8 mouse cellular contexts compared by ENCODE assay signal in the genomic region with DNA sequence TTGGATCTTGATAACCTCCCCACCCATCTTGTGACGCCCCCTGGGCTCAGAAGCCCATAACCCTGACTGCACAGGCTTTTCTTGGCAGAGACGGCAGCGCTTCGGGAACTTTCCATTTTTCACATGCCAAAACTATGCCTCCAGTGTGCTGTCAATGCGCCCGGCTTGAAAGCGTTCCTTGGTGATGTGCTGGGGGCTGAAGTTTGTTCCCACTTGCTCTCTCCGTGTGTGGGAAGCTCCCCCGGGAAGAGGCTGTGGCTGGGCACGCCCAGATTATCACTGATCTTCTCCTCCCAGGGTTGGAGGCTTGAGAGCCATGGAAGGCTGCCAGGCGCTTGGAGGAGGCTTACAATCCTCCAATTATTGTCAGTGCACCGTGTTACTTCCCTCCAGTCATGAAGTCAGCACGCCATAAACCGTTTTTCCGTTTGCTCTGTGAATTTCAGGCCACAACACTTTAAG.
DNase-seq lines count a peak whose midpoint lies in the region; ATAC-seq and TF ChIP-seq lines count a peak whose summit lies in the region.

No protein-coding gene starts in this region.

- no peaks in the 10 kb centered on the region for H3K27me3 ChIP-seq in forebrain, embryonic 16.5 days (replicated peaks; ENCODE audit: control insufficient read depth, insufficient read depth, low read length)
- H3K27me3 ChIP-seq in heart, postnatal 0 days (ENCODE audit: control insufficient read depth, insufficient read depth, low read length) = no peaks in the 10 kb centered on the region
- no peaks in the 10 kb centered on the region for H3K27me3 ChIP-seq in lung, embryonic 14.5 days (ENCODE audit: insufficient read depth, low read length)
- no peaks in the 10 kb centered on the region for H3K27me3 ChIP-seq in thymus, adult 2 months (ENCODE audit: control insufficient read depth, insufficient read depth, low read length)

- H3K4me3 ChIP-seq in forebrain, embryonic 16.5 days (replicated peaks; ENCODE audit: low read length) = peak overlapping the region; percentile 36
- peak overlapping the region; percentile 46 for H3K4me3 ChIP-seq in heart, postnatal 0 days (ENCODE audit: low read depth, low read length)
- peak overlapping the region; percentile 26 for H3K4me3 ChIP-seq in lung, embryonic 14.5 days (ENCODE audit: low read depth, low read length)
- no peak overlapping the region for H3K4me3 ChIP-seq in thymus, adult 2 months (ENCODE audit: control insufficient read depth, insufficient read depth, low read length)

- ATAC-seq in forebrain, embryonic 16.5 days = peak; percentile 55
- no peak for ATAC-seq in heart, postnatal 0 days (ENCODE audit: insufficient read depth, low read depth)
- ATAC-seq in lung, embryonic 14.5 days (ENCODE audit: insufficient read depth) = peak; percentile 69; the same call in 1 of the 2 replicates

- peak; percentile 4 to 42 for DNase-seq in urinary bladder, adult 18-20 months (ENCODE audit: low spot score in 2 of 2)
- no peak for DNase-seq in urinary bladder, postnatal 10 days (ENCODE audit: low spot score)
- DNase-seq in heart, postnatal 0 days (ENCODE audit: low spot score) = peak; percentile 13
- peak; percentile 68 for DNase-seq in layer of hippocampus, postnatal 10 days (ENCODE audit: low spot score in 2 of 2)
- DNase-seq in lung, embryonic 14.5 days = peak; percentile 76
- DNase-seq in ovary, postnatal 36 days (ENCODE audit: low spot score) = peak; percentile 62
- no peak for DNase-seq in thymus, adult 2 months

- TF ChIP-seq CTCF in heart, postnatal 0 days (IDR thresholded peaks at IDR 0.05; ENCODE audit: low read depth) = no peak
- TF ChIP-seq CTCF in lung, embryonic 14.5 days (IDR thresholded peaks at IDR 0.05; ENCODE audit: low read depth) = no peak
- no peak for TF ChIP-seq CTCF in thymus, adult 2 months (IDR thresholded peaks at IDR 0.05; ENCODE audit: borderline replicate concordance, control insufficient read depth, extremely low read depth, insufficient read depth, low read length, poor library complexity)

- H3K9ac ChIP-seq in forebrain, embryonic 16.5 days (replicated peaks; ENCODE audit: low read depth, low read length) = peak overlapping the region; percentile 39
- H3K9ac ChIP-seq in heart, postnatal 0 days (replicated peaks; ENCODE audit: low read depth, low read length) = 0 out of 2 replicates have a peak overlapping the region, but pooled peaks have one; percentile 11
- no peak overlapping the region for H3K9ac ChIP-seq in lung, embryonic 14.5 days

- WGBS in forebrain, embryonic 16.5 days = 12% methylated on average over 15 of the region's 15 CpGs
- WGBS in heart, postnatal 0 days = 11% methylated on average over 15 of the region's 15 CpGs
- WGBS in lung, embryonic 14.5 days = 14% methylated on average over 15 of the region's 15 CpGs
- 27% methylated on average over 15 of the region's 15 CpGs for WGBS in thymus, adult 2 months

- H3K4me1 ChIP-seq in forebrain, embryonic 16.5 days (replicated peaks; ENCODE audit: control insufficient read depth, insufficient read depth, low read length) = peaks cover 15% of the 10 kb centered on the region
- peaks cover 12% of the 10 kb centered on the region; the same call in 1 of the 2 replicates for H3K4me1 ChIP-seq in heart, postnatal 0 days (ENCODE audit: control insufficient read depth, insufficient read depth)
- H3K4me1 ChIP-seq in lung, embryonic 14.5 days (ENCODE audit: insufficient read depth) = no peaks in the 10 kb centered on the region
- H3K4me1 ChIP-seq in thymus, adult 2 months (replicated peaks; ENCODE audit: control insufficient read depth, insufficient read depth, low read length) = no peaks in the 10 kb centered on the region

- no peaks in the 10 kb centered on the region for H3K36me3 ChIP-seq in forebrain, embryonic 16.5 days (ENCODE audit: control insufficient read depth, insufficient read depth)
- H3K36me3 ChIP-seq in heart, postnatal 0 days (replicated peaks; ENCODE audit: control insufficient read depth, insufficient read depth, low read length) = no peaks in the 10 kb centered on the region
- H3K36me3 ChIP-seq in lung, embryonic 14.5 days (ENCODE audit: insufficient read depth) = no peaks in the 10 kb centered on the region
- no peaks in the 10 kb centered on the region for H3K36me3 ChIP-seq in thymus, adult 2 months (ENCODE audit: control insufficient read depth, insufficient read depth, low read length)

- TF ChIP-seq POLR2A in thymus, adult 2 months (IDR thresholded peaks at IDR 0.05; ENCODE audit: control insufficient read depth, extremely low read depth, insufficient read depth, low read length, poor library complexity) = no peak

- no peak overlapping the region; the same call in 1 of the 2 replicates for H3K27ac ChIP-seq in forebrain, embryonic 16.5 days (ENCODE audit: low read length)
- H3K27ac ChIP-seq in heart, postnatal 0 days (ENCODE audit: low read depth) = no peak overlapping the region
- H3K27ac ChIP-seq in lung, embryonic 14.5 days (ENCODE audit: low read depth) = no peak overlapping the region
- H3K27ac ChIP-seq in thymus, adult 2 months (ENCODE audit: control insufficient read depth, insufficient read depth, low read length) = no peak overlapping the region

- peak overlapping the region; percentile 56 for H3K4me2 ChIP-seq in forebrain, embryonic 16.5 days (ENCODE audit: low read length)
- peak overlapping the region; percentile 75 for H3K4me2 ChIP-seq in heart, postnatal 0 days (ENCODE audit: low read depth, low read length)
- peak overlapping the region; percentile 62 for H3K4me2 ChIP-seq in lung, embryonic 14.5 days

- no peak for TF ChIP-seq EP300 in heart, postnatal 0 days (IDR thresholded peaks at IDR 0.05; ENCODE audit: low read depth)

- no peaks in the 10 kb centered on the region for H3K9me3 ChIP-seq in forebrain, embryonic 16.5 days (ENCODE audit: control insufficient read depth, low read length)
- no peaks in the 10 kb centered on the region for H3K9me3 ChIP-seq in heart, postnatal 0 days (replicated peaks; ENCODE audit: control insufficient read depth, low read length)
- H3K9me3 ChIP-seq in lung, embryonic 14.5 days (ENCODE audit: low read depth, low read length) = no peaks in the 10 kb centered on the region

Comparison
In these comparisons a context has a peak if more than half of its experiments do, and no peak if none do; other contexts are left out.
1. DNase-seq: peak in urinary bladder, adult 18-20 months (2 of 2), heart, postnatal 0 days (single experiment), layer of hippocampus, postnatal 10 days (2 of 2), lung, embryonic 14.5 days (single experiment) and ovary, postnatal 36 days (single experiment); none in urinary bladder, postnatal 10 days (single experiment) and thymus, adult 2 months (single experiment).
2. Peak in every context shown above with its lines, with median percentiles within 50 percentile points of each other: H3K4me2 ChIP-seq.